Mouse (Mus musculus): Measurements from ENCODE around the gene Olfr91. TPM values are rescaled to one million over a fixed set of nuclear protein-coding genes. Genes with fewer than 3 reads are reported as not detected.

Gene Olfr91
- polyA plus RNA-seq, 1 experiment from 2014 or later: not detected

- 100% methylated on average over 2 of the region's 2 CpGs for WGBS
- H3K9me3 ChIP-seq: no peaks in the 10 kb centered on the region
- no peaks in the 10 kb centered on the region for H3K27me3 ChIP-seq
- peaks cover 47% of the 10 kb centered on the region for H3K4me1 ChIP-seq
- H3K27ac ChIP-seq: no peak overlapping the region
- H3K9ac ChIP-seq: no peak overlapping the region
- H3K4me3 ChIP-seq (replicated peaks): no peak overlapping the region
- H3K4me2 ChIP-seq: no peak overlapping the region
- peaks cover 57% of the 10 kb centered on the region for H3K36me3 ChIP-seq (replicated peaks)
- no peak for ATAC-seq (ENCODE audit: low FRiP score)
Observed at GRCm38 (mm10) chr17:37075766-37076165, 22.3 kb downstream of the Olfr91 start.

GRCm38 (mm10) chr17:37075181-37075580 lies 22.9 kb downstream of the Olfr91 start:
- 92% methylated on average over 6 of the region's 6 CpGs for WGBS
- Histone ChIP-seq H3K27ac (no peak overlapping the region), H3K4me3 (replicated peaks) (no peak overlapping the region), H3K9me3 (no peaks in the 10 kb centered on the region), H3K9ac (no peak overlapping the region), H3K4me2 (no peak overlapping the region), H3K4me1 (peaks cover 45% of the 10 kb centered on the region), H3K27me3 (no peaks in the 10 kb centered on the region), H3K36me3 (replicated peaks) (peaks cover 63% of the 10 kb centered on the region)
- ATAC-seq (ENCODE audit: low FRiP score): no peak

- peak; percentile 39; the same call in 1 of the 2 replicates for ATAC-seq (ENCODE audit: low FRiP score)
- Histone ChIP-seq H3K9me3 (no peaks in the 10 kb centered on the region), H3K27ac (0 out of 2 replicates have a peak overlapping the region, but pooled peaks have one; percentile 56), H3K4me1 (peaks cover 22% of the 10 kb centered on the region), H3K4me2 (no peak overlapping the region), H3K9ac (0 out of 2 replicates have a peak overlapping the region, but pooled peaks have one; percentile 12), H3K36me3 (replicated peaks) (peaks cover 86% of the 10 kb centered on the region), H3K27me3 (no peaks in the 10 kb centered on the region), H3K4me3 (replicated peaks) (no peak overlapping the region)
- WGBS: 30% methylated on average over 11 of the region's 11 CpGs
Observed at GRCm38 (mm10) chr17:37072730-37073276, 25.3 kb downstream of the Olfr91 start.

GRCm38 (mm10) chr17:37072080-37072729 lies 25.9 kb downstream of the Olfr91 start:
- no peak overlapping the region for H3K4me2 ChIP-seq
- ATAC-seq (ENCODE audit: low FRiP score): peak; percentile 44; the same call in 1 of the 2 replicates
- WGBS: 64% methylated on average over 12 of the region's 12 CpGs
- H3K4me3 ChIP-seq (replicated peaks): no peak overlapping the region
- peaks cover 19% of the 10 kb centered on the region for H3K4me1 ChIP-seq
- H3K27ac ChIP-seq: 0 out of 2 replicates have a peak overlapping the region, but pooled peaks have one; percentile 56
- H3K36me3 ChIP-seq (replicated peaks): peaks cover 92% of the 10 kb centered on the region
- no peaks in the 10 kb centered on the region for H3K27me3 ChIP-seq
- no peaks in the 10 kb centered on the region for H3K9me3 ChIP-seq
- H3K9ac ChIP-seq: no peak overlapping the region

GRCm38 (mm10) chr17:37070121-37070520 lies 28.0 kb downstream of the Olfr91 start:
- 88% methylated on average over 8 of the region's 8 CpGs for WGBS
- H3K4me3 ChIP-seq (replicated peaks): no peak overlapping the region
- H3K36me3 ChIP-seq (replicated peaks): peaks cover 93% of the 10 kb centered on the region
- H3K9me3 ChIP-seq: no peaks in the 10 kb centered on the region
- H3K9ac ChIP-seq: no peak overlapping the region
- no peak for ATAC-seq (ENCODE audit: low FRiP score)
- no peaks in the 10 kb centered on the region for H3K27me3 ChIP-seq
- H3K4me1 ChIP-seq: peaks cover 19% of the 10 kb centered on the region
- H3K4me2 ChIP-seq: no peak overlapping the region
- H3K27ac ChIP-seq: no peak overlapping the region

GRCm38 (mm10) chr17:37067861-37068260 lies 30.2 kb downstream of the Olfr91 start:
- H3K27ac ChIP-seq: no peak overlapping the region
- H3K9me3 ChIP-seq: no peaks in the 10 kb centered on the region
- H3K4me1 ChIP-seq: peaks cover 12% of the 10 kb centered on the region
- no peaks in the 10 kb centered on the region for H3K27me3 ChIP-seq
- H3K9ac ChIP-seq: no peak overlapping the region
- peaks cover 92% of the 10 kb centered on the region for H3K36me3 ChIP-seq (replicated peaks)
- no peak overlapping the region for H3K4me3 ChIP-seq (replicated peaks)
- ATAC-seq (ENCODE audit: low FRiP score): no peak
- WGBS: 93% methylated on average over 1 of the region's 1 CpGs
- no peak overlapping the region for H3K4me2 ChIP-seq

GRCm38 (mm10) chr17:37065993-37066392 lies 32.1 kb downstream of the Olfr91 start:
- 0 out of 2 replicates have a peak, but pooled peaks cover 5% of the 10 kb centered on the region for H3K4me1 ChIP-seq
- H3K9ac ChIP-seq: no peak overlapping the region
- no peak overlapping the region for H3K4me3 ChIP-seq (replicated peaks)
- H3K4me2 ChIP-seq: no peak overlapping the region
- 98% methylated on average over 2 of the region's 2 CpGs for WGBS
- ATAC-seq (ENCODE audit: low FRiP score): no peak
- no peaks in the 10 kb centered on the region for H3K27me3 ChIP-seq
- H3K9me3 ChIP-seq: no peaks in the 10 kb centered on the region
- no peak overlapping the region for H3K27ac ChIP-seq
- H3K36me3 ChIP-seq (replicated peaks): peaks cover 96% of the 10 kb centered on the region

GRCm38 (mm10) chr17:37063686-37064495 lies 34.2 kb downstream of the Olfr91 start:
- ATAC-seq (ENCODE audit: low FRiP score): no peak
- 0 out of 2 replicates have a peak, but pooled peaks cover 5% of the 10 kb centered on the region for H3K4me1 ChIP-seq
- no peaks in the 10 kb centered on the region for H3K27me3 ChIP-seq
- H3K4me2 ChIP-seq: no peak overlapping the region
- WGBS: 58% methylated on average over 11 of the region's 11 CpGs
- H3K4me3 ChIP-seq (replicated peaks): no peak overlapping the region
- H3K27ac ChIP-seq: no peak overlapping the region
- H3K36me3 ChIP-seq (replicated peaks): peaks cover 92% of the 10 kb centered on the region
- H3K9ac ChIP-seq: no peak overlapping the region
- no peaks in the 10 kb centered on the region for H3K9me3 ChIP-seq

GRCm38 (mm10) chr17:37063063-37063462 lies 35.0 kb downstream of the Olfr91 start:
- no peaks in the 10 kb centered on the region for H3K27me3 ChIP-seq
- no peak overlapping the region for H3K27ac ChIP-seq
- 62% methylated on average over 10 of the region's 10 CpGs for WGBS
- no peak overlapping the region for H3K4me2 ChIP-seq
- H3K4me1 ChIP-seq: 0 out of 2 replicates have a peak, but pooled peaks cover 5% of the 10 kb centered on the region
- H3K36me3 ChIP-seq (replicated peaks): peaks cover 90% of the 10 kb centered on the region
- no peaks in the 10 kb centered on the region for H3K9me3 ChIP-seq
- H3K4me3 ChIP-seq (replicated peaks): no peak overlapping the region
- ATAC-seq (ENCODE audit: low FRiP score): no peak
- H3K9ac ChIP-seq: no peak overlapping the region

- H3K36me3 ChIP-seq (replicated peaks): peaks cover 86% of the 10 kb centered on the region
- H3K9me3 ChIP-seq: no peaks in the 10 kb centered on the region
- no peak for ATAC-seq (ENCODE audit: low FRiP score)
- no peak overlapping the region for H3K9ac ChIP-seq
- H3K27ac ChIP-seq: peak overlapping the region; percentile 19; the same call in 1 of the 2 replicates
- no peak overlapping the region for H3K4me2 ChIP-seq
- H3K4me1 ChIP-seq: 0 out of 2 replicates have a peak, but pooled peaks cover 5% of the 10 kb centered on the region
- no peak overlapping the region for H3K4me3 ChIP-seq (replicated peaks)
- H3K27me3 ChIP-seq: no peaks in the 10 kb centered on the region
- 70% methylated on average over 10 of the region's 10 CpGs for WGBS
Observed at GRCm38 (mm10) chr17:37062101-37062641, 35.9 kb downstream of the Olfr91 start.

GRCm38 (mm10) chr17:37061435-37061834 lies 36.6 kb downstream of the Olfr91 start:
- no peak for ATAC-seq (ENCODE audit: low FRiP score)
- H3K36me3 ChIP-seq (replicated peaks): peaks cover 85% of the 10 kb centered on the region
- H3K9ac ChIP-seq: no peak overlapping the region
- no peaks in the 10 kb centered on the region for H3K9me3 ChIP-seq
- H3K27me3 ChIP-seq: no peaks in the 10 kb centered on the region
- H3K4me2 ChIP-seq: no peak overlapping the region
- H3K4me1 ChIP-seq: peaks cover 8% of the 10 kb centered on the region; the same call in 1 of the 2 replicates
- 56% methylated on average over 3 of the region's 3 CpGs for WGBS
- no peak overlapping the region for H3K4me3 ChIP-seq (replicated peaks)
- no peak overlapping the region for H3K27ac ChIP-seq

- Histone ChIP-seq H3K27ac (no peak overlapping the region), H3K9ac (no peak overlapping the region), H3K4me3 (replicated peaks) (no peak overlapping the region), H3K36me3 (replicated peaks) (peaks cover 72% of the 10 kb centered on the region), H3K27me3 (no peaks in the 10 kb centered on the region), H3K9me3 (no peaks in the 10 kb centered on the region), H3K4me1 (peaks cover 16% of the 10 kb centered on the region), H3K4me2 (no peak overlapping the region)
- no peak for ATAC-seq (ENCODE audit: low FRiP score)
- WGBS: 82% methylated on average over 6 of the region's 6 CpGs
Observed at GRCm38 (mm10) chr17:37056957-37057356, 41.1 kb downstream of the Olfr91 start.

All from forebrain, embryonic 12.5 days (tissue).